Mouse (Mus musculus) liver, embryonic 13.5 days (tissue): ENCODE data around the gene Mettl1. TPM values are rescaled to one million over a fixed set of nuclear protein-coding genes. Genes with fewer than 3 reads are reported as not detected.
"Not testable (repeated sequence)": the region's sequence is repeated elsewhere in the genome, so short reads cannot be mapped to it uniquely, and the experiment has no call there.

Experiments
- ATAC-seq: fragments of 200-750 bp; cut with Nextera tagmentation; 2 replicates; pipeline ENCODE4 v1.8.0; 2017; ENCODE audit warnings: low read depth, mild to moderate bottlenecking, moderate number of reproducible peaks, moderate library complexity
- DNase-seq: peaks from one replicate; pipeline ENCODE4 v3.0.0; 2022
- H3K27ac ChIP-seq: fragments of 300-500 bp; sonication (generic); 2 replicates; pipeline ENCODE4 v1.5.1; 2015; ENCODE audit warnings: moderate library complexity, mild to moderate bottlenecking, inconsistent platforms
- H3K27me3 ChIP-seq: fragments of 300-500 bp; sonication (generic); 2 replicates; pipeline ENCODE4 v1.6.1; 2015; ENCODE audit warnings: mild to moderate bottlenecking, inconsistent platforms
- H3K36me3 ChIP-seq: fragments of 300-500 bp; sonication (generic); 2 replicates; pipeline ENCODE4 v1.6.1; 2015; ENCODE audit warnings: mild to moderate bottlenecking, inconsistent platforms
- H3K4me1 ChIP-seq: fragments of 300-500 bp; sonication (generic); replicated peaks from 2 replicates; pipeline ENCODE4 v1.6.1; 2015; ENCODE audit warnings: inconsistent platforms
- H3K4me2 ChIP-seq: fragments of 300-500 bp; sonication (generic); 2 replicates; pipeline ENCODE4 v1.6.1; 2015; ENCODE audit warnings: inconsistent platforms, mild to moderate bottlenecking, moderate library complexity
- H3K4me3 ChIP-seq: fragments of 300-500 bp; sonication (generic); replicated peaks from 2 replicates; pipeline ENCODE4 v1.5.1; 2015; ENCODE audit warnings: mild to moderate bottlenecking, inconsistent platforms
- H3K9ac ChIP-seq: fragments of 300-500 bp; sonication (generic); 2 replicates; pipeline ENCODE4 v1.6.1; 2015; ENCODE audit warnings: mild to moderate bottlenecking, inconsistent platforms
- H3K9me3 ChIP-seq: fragments of 300-500 bp; sonication (generic); replicated peaks from 2 replicates; pipeline ENCODE4 v1.6.1; 2016; ENCODE audit warnings: inconsistent platforms
- WGBS: fragments of 180-500 bp; shearing (Covaris S2); methylation state at CpG from one replicate; pipeline ENCODE4 v1.1.7; 2015; ENCODE audit not compliant: insufficient replicate concordance; 5-methylcytosine and 5-hydroxymethylcytosine counted together
- polyA plus RNA-seq: library from polyadenylated mRNA; unstranded; fragments of >200 nt; fragmentation: Nextera tagmentation; extraction: Ambion mirVana; gene quantifications from 2 replicates; pipeline ENCODE4 v1.2.1, GENCODE M21; 2015

The Mettl1 gene
- polyA plus RNA-seq, 1 experiment from 2014 or later, result 28.3 TPM

DNA sequence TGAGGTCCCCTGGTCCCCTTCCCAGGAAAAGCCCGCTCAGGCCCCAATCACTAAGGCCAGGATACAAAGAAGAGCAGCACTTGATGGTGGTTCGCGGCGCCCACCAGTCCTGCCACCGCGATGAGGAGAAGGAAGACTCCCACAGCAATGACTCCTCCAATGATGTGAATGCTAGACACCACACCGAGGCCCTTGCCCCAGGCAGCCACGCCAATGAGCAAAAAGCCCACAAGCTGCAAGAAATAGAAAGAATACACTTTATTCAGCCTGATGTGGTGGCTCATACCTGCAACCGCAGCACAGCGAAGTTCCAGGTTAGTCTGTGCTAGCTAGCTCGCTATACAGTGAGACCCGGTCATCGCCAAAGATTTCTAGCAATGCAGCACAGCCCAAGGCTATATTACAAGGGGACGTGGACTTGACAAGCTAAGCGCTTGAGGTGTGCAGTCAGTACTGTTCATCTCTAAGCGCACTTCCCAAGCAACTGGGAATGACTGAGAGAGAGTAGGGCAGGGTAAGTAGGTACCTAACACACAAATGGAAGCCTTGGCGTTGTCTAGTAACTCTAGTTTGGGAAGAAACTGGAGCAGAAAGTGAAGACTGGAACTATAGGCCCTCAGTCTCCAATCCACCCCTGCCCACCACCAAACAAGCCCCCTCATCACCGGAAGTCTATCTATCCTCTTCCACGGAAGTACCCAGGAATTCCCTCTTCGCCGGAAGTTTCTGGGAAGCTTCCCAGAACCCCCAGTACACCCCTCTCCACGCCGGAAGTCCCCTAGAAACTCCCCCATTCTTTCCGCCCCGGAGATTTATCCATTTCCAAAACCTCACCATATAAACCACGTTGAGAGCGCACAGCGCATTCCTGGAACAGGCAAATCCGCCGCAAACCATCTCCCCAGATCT is 28.3 kb downstream of the Mettl1 start:
- peak overlapping the region; percentile 73 for H3K4me3 ChIP-seq
- DNase-seq (no peak), ATAC-seq (peak; percentile 24)
- no peaks in the 10 kb centered on the region for H3K9me3 ChIP-seq
- peak overlapping the region; percentile 79 for H3K9ac ChIP-seq
- peaks cover 37% of the 10 kb centered on the region for H3K36me3 ChIP-seq
- H3K27ac ChIP-seq, result peak overlapping the region; percentile 77
- peaks cover 65% of the 10 kb centered on the region for H3K4me1 ChIP-seq
- WGBS, result 6% methylated on average over 30 of the region's 30 CpGs
- H3K4me2 ChIP-seq, result peak overlapping the region; percentile 89
- H3K27me3 ChIP-seq, result no peaks in the 10 kb centered on the region

DNA sequence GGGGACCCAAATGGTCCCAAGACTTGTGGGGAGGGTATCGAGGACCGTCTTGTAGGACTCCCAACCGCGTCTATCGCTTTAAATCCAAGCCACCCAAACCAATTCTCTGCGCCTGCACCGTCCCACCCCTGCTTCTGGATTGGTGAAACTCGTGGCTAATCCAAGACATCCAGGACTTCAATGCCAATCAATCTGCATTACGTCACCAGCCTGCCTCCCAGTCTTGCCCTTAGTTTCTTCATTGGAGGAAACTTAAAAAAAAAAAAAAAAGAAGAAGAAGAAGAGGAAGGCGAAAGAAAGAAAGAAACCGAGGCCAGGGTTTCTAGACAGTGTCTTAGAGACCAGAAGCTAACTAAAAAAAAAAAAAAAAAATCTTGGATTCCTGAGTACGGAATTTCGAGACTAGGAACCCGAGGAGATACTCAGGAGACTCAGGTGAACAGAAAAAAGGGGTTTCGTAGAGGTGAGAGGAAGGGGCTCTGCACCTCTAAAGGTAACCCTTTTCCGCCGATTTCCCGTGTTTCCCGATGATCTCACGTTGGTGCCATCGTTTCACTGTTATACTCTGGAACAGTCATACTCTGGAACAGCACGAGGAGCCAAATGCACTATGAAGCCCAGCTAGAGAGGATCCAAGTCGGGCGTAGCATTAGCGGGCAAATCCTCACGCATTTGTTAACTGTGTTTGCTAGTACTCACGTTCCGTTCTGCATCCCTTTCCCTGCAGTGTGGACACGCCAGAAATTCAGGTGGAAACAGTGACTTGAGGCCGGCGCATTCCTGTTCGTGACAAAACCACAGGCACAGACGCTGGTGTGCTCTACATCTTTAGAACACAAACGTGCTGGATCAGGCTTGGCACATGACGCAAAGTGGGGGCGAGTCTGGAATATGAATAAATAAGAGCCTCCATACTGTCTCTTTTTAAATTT is 29.2 kb downstream of the Mettl1 start, which contains the start of gene Tspan31:
Gene Tspan31, minus strand, starts transcription at position 75 of the 932 bp plus-strand sequence.
- peaks cover 28% of the 10 kb centered on the region for H3K36me3 ChIP-seq
- peak within 1 kb of the TSS; percentile 77 for H3K27ac ChIP-seq
- H3K27me3 ChIP-seq, result 0 out of 2 replicates have a peak, but pooled peaks cover 5% of the 10 kb centered on the region
- ATAC-seq (peak; percentile 87), DNase-seq (peak; percentile 87)
- WGBS, result 1% methylated on average over 36 of the region's 36 CpGs
- H3K4me3 ChIP-seq, result peak within 1 kb of the TSS; percentile 73
- H3K9ac ChIP-seq, result peak within 1 kb of the TSS; percentile 79
- H3K4me1 ChIP-seq, result peaks cover 63% of the 10 kb centered on the region
- H3K4me2 ChIP-seq, result peak within 1 kb of the TSS; percentile 89
- no peaks in the 10 kb centered on the region for H3K9me3 ChIP-seq

DNA sequence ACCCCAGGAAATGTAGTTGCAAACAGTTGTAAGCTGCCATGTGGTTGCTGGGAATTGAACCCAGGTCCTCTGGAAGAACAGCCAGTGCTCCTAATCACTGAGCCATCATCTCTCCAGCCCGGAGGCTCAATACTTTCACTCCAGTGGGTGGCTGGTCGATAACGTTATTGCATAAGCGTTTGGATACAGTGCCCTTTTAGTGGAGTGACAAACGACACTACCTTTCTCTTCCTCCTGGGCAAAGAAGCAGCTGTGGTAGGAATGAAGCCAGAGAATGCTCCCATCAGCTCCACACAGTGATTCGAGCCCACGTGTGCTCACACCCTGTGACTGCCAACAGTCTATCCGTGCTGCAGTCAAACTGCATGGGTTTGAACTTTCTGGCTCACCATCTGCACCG is 30.0 kb downstream of the Mettl1 start:
- Histone ChIP-seq H3K27me3 (peaks cover 13% of the 10 kb centered on the region), H3K9me3 (no peaks in the 10 kb centered on the region), H3K27ac (no peak overlapping the region), H3K9ac (peak overlapping the region; percentile 76), H3K4me1 (peaks cover 63% of the 10 kb centered on the region), H3K4me3 (peak overlapping the region; percentile 73), H3K36me3 (peaks cover 21% of the 10 kb centered on the region), H3K4me2 (peak overlapping the region; percentile 89)
- DNase-seq, result no peak
- no peak for ATAC-seq
- WGBS, result 50% methylated on average over 9 of the region's 9 CpGs

DNA sequence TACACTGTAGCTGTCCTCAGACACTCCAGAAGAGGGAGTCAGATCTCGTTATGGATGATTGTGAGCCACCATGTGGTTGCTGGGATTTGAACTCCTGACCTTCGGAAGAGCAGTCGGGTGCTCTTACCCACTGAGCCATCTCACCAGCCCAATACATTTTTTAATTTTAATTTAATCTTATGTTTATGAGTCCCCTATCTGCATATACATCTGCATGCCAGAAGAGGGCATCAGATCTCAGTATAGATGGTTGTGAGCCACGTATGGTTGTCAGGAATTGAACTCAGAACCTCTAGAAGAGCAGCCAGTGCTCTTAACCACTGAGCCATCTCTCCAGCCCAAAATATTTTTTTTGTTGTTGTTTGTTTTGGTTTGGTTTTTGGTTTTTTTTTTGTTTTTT is 31.1 kb downstream of the Mettl1 start:
- Histone ChIP-seq H3K27me3 (peaks cover 21% of the 10 kb centered on the region), H3K4me1 (peaks cover 64% of the 10 kb centered on the region)
- ATAC-seq, H3K27ac ChIP-seq, H3K9me3 ChIP-seq, H3K36me3 ChIP-seq, H3K4me3 ChIP-seq, DNase-seq, H3K9ac ChIP-seq, H3K4me2 ChIP-seq: not testable (repeated sequence)
- 71% methylated on average over 4 of the region's 4 CpGs for WGBS

DNA sequence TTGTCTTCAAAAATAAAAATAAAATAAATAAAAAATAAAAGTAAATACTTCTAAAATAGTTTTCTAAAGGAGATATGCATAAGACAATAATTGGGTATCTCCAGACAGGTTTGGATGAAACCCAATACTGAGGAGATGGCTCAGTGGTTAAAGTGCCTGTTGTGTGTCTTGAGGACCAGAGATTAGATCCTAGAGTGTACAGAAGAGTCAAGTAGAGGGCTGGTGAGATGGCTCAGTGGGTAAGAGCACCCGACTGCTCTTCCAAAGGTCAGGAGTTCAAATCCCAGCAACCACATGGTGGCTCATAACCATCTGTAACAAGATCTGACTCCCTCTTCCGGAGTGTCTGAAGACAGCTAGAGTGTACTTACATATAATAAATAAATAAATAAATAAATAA is 31.8 kb downstream of the Mettl1 start:
- not testable (repeated sequence) for H3K4me2 ChIP-seq, DNase-seq, H3K27ac ChIP-seq, ATAC-seq, H3K4me3 ChIP-seq, H3K36me3 ChIP-seq, H3K9me3 ChIP-seq, H3K9ac ChIP-seq
- Histone ChIP-seq H3K27me3 (peaks cover 28% of the 10 kb centered on the region), H3K4me1 (peaks cover 63% of the 10 kb centered on the region)
- WGBS, result 61% methylated on average over 2 of the region's 2 CpGs

DNA sequence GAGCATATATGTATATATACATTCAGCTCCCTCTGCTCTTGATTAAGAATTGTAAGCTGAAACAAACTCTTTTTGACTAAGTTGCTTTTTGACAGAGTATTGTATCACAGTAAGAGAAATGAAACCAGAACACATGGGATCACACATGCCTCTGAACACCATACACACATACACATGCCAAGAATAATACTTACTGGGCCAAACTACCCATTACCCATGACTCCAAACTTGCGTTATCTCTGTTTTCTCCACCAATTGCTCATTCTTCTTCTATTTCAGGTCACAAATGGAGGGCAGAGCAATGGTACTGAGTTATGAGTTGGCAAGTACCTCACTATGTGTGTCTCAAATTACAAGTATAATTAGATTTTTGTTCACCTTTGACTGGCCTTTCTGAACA is 32.8 kb downstream of the Mettl1 start:
- peaks cover 38% of the 10 kb centered on the region for H3K27me3 ChIP-seq
- peaks cover 63% of the 10 kb centered on the region for H3K4me1 ChIP-seq
- H3K9me3 ChIP-seq, result no peaks in the 10 kb centered on the region
- H3K4me3 ChIP-seq, result no peak overlapping the region
- H3K27ac ChIP-seq, result no peak overlapping the region
- ATAC-seq (no peak), DNase-seq (no peak)
- no peak overlapping the region for H3K9ac ChIP-seq
- H3K36me3 ChIP-seq, result no peaks in the 10 kb centered on the region
- H3K4me2 ChIP-seq, result no peak overlapping the region
- 88% methylated on average over 1 of the region's 1 CpGs for WGBS

DNA sequence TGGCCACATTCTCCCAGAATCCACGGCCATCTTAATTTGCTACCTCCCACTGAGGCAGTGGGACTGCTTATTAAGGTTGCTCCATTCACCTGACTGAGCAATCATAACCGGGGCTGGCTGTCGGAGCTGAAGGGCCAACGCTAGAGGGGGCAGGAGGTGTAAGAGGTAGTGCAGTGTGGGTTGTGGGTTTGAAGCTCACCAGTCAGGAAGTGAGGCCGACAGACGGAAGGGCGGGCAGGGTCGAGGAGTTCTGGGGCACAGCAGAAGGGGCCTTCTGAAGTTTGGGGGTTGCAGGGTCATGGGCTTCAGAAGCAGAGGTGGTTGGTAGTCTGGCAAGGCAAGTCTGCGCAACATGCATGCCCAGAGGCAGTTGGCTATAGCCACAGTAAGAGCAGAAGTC is 33.9 kb downstream of the Mettl1 start, which contains the start of gene Agap2:
Gene Agap2, plus strand, starts transcription at position 205 of the 400 bp plus-strand sequence.
- 22% methylated on average over 9 of the region's 9 CpGs for WGBS
- no peak within 1 kb of the TSS for H3K27ac ChIP-seq
- peak within 1 kb of the TSS; percentile 40; the same call in 1 of the 2 replicates for H3K9ac ChIP-seq
- H3K36me3 ChIP-seq, result no peaks in the 10 kb centered on the region; the same call in 1 of the 2 replicates
- peaks cover 63% of the 10 kb centered on the region for H3K4me1 ChIP-seq
- peaks cover 49% of the 10 kb centered on the region for H3K27me3 ChIP-seq
- no peaks in the 10 kb centered on the region for H3K9me3 ChIP-seq
- DNase-seq (no peak), ATAC-seq (no peak)
- peak within 1 kb of the TSS; percentile 21 for H3K4me3 ChIP-seq
- peak within 1 kb of the TSS; percentile 52 for H3K4me2 ChIP-seq

DNA sequence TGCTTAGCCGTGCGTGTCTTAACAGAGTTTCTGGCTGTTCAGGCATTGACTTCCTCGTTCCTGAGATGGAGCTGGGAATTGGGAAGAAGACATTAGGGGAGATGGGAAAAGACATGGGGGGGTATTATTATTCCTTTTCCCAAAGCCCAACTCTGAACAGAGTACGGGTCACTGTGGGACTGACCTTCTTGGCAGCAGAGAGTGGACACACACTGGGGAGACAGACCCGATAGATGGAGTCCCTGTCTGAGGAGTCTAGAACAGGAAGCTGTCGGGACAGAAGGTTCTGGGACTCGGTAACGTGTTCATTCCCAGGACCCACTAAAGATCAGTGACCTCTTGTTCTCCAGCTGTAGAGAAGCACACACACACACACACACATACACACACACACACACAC is 34.4 kb downstream of the Mettl1 start:
- WGBS, result 15% methylated on average over 8 of the region's 8 CpGs
- ATAC-seq (no peak), DNase-seq (no peak)
- Histone ChIP-seq H3K4me3 (peak overlapping the region; percentile 21), H3K9me3 (no peaks in the 10 kb centered on the region), H3K4me2 (peak overlapping the region; percentile 52), H3K27ac (no peak overlapping the region), H3K4me1 (peaks cover 67% of the 10 kb centered on the region), H3K9ac (peak overlapping the region; percentile 40; the same call in 1 of the 2 replicates), H3K36me3 (no peaks in the 10 kb centered on the region; the same call in 1 of the 2 replicates), H3K27me3 (peaks cover 55% of the 10 kb centered on the region)

DNA sequence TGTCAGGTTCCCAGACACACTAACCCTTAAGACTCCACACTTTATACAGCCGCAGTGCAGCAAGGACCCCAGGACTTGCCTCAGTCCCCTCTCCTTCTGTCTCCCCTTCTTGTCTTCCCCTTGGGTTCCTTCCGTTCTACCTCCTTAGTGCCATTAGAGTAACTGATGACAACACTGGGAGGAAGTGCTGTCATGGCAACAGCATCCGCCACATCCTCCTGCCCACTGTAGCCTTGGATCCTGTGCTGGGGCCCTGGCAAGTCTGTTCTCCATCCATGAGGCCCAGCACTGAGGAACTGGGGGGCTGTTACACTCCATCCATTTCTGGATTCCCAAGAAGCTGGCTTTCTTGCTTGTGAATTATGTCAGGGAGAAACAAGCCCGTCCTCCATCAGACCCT is 34.9 kb downstream of the Mettl1 start:
- peak overlapping the region; percentile 21 for H3K4me3 ChIP-seq
- H3K4me1 ChIP-seq, result peaks cover 67% of the 10 kb centered on the region
- WGBS, result 24% methylated on average over 4 of the region's 4 CpGs
- peaks cover 59% of the 10 kb centered on the region for H3K27me3 ChIP-seq
- no peaks in the 10 kb centered on the region; the same call in 1 of the 2 replicates for H3K36me3 ChIP-seq
- DNase-seq (no peak), ATAC-seq (peak; percentile 5; the same call in 1 of the 2 replicates)
- no peaks in the 10 kb centered on the region for H3K9me3 ChIP-seq
- H3K27ac ChIP-seq, result no peak overlapping the region
- peak overlapping the region; percentile 40; the same call in 1 of the 2 replicates for H3K9ac ChIP-seq
- H3K4me2 ChIP-seq, result peak overlapping the region; percentile 52

DNA sequence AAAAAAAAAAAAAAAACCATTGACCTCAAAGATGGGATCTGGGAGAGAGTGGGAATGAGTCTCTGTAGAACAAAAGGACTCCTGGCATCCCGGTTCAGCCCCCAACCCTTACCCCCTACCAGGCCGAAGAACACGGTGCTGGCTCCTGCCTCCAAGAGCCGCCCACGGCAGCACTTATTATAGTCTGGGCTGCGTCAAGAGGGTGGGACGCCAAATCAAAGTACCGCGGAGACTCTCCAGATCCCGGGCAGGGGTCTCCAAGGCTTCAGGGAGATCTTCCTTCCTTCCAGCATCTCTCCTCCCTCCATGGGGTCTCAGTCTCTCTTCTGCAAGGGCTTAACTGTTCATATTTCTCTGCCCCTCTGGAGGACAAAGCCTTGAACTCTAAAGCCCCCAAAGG is 36.3 kb downstream of the Mettl1 start:
- Histone ChIP-seq H3K36me3 (no peaks in the 10 kb centered on the region; the same call in 1 of the 2 replicates), H3K27me3 (peaks cover 73% of the 10 kb centered on the region), H3K27ac (no peak overlapping the region), H3K4me1 (peaks cover 76% of the 10 kb centered on the region), H3K9ac (no peak overlapping the region), H3K4me3 (no peak overlapping the region), H3K4me2 (no peak overlapping the region), H3K9me3 (no peaks in the 10 kb centered on the region)
- ATAC-seq (no peak), DNase-seq (no peak)
- WGBS, result 53% methylated on average over 10 of the region's 10 CpGs
